Mouse (Mus musculus): ENCODE measurements at regions not wholly inside any gene's neighbourhood (a gene's known extent, or its start where the extent isn't known, plus 50 kb on each side); places are given as distances from the start of the nearest gene placed in this dataset.

DNA sequence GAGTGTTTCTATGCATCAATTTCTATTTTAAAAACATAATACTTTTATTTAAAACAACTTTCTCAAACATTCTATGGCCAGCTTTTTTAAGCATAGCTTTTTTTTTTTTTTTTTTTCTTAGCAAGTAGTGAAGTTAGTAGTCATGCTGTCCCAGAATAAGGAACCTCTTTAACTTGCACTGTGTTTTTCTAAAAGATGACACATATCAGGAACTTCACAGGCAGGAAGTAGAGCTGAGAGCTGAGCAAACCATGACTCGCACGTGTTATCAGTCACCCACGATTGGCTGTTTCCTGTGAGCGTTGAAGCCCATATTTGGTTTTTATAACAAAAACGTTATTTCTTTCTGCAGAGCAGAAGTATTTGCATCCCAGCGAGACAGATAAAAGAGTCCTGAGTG is 287.9 kb upstream of the Ube2e3 start:
- Histone ChIP-seq H3K9ac (replicated peaks; ENCODE audit: low read depth) (no peak overlapping the region), H3K9me3 (ENCODE audit: low read length) (no peaks in the 10 kb centered on the region), H3K27me3 (replicated peaks; ENCODE audit: insufficient read depth, low read length) (no peaks in the 10 kb centered on the region), H3K4me2 (replicated peaks; ENCODE audit: low read depth, low read length) (no peak overlapping the region), H3K4me1 (ENCODE audit: insufficient read depth, low read depth, low read length) (no peaks in the 10 kb centered on the region), H3K4me3 (ENCODE audit: low read depth, low read length) (no peak overlapping the region), H3K27ac (ENCODE audit: low read length) (no peak overlapping the region), H3K36me3 (ENCODE audit: insufficient read depth, low read length) (no peaks in the 10 kb centered on the region)
- DNase-seq (ENCODE audit: low spot score) (peak; percentile 6), ATAC-seq (no peak)
- TF ChIP-seq EP300 (IDR thresholded peaks at IDR 0.05) (no peak), CTCF (IDR thresholded peaks at IDR 0.05) (no peak)
- WGBS: 4% methylated on average over 6 of the region's 6 CpGs

GRCm38 (mm10) chr2:78572492-78572891 is 295.4 kb upstream of the Ube2e3 start:
- Histone ChIP-seq H3K4me2 (replicated peaks; ENCODE audit: low read depth, low read length) (no peak overlapping the region), H3K4me1 (ENCODE audit: insufficient read depth, low read depth, low read length) (no peaks in the 10 kb centered on the region), H3K4me3 (ENCODE audit: low read depth, low read length) (no peak overlapping the region), H3K9me3 (ENCODE audit: low read length) (no peaks in the 10 kb centered on the region), H3K9ac (replicated peaks; ENCODE audit: low read depth) (no peak overlapping the region), H3K36me3 (ENCODE audit: insufficient read depth, low read length) (no peaks in the 10 kb centered on the region), H3K27ac (ENCODE audit: low read length) (no peak overlapping the region), H3K27me3 (replicated peaks; ENCODE audit: insufficient read depth, low read length) (no peaks in the 10 kb centered on the region)
- TF ChIP-seq CTCF (IDR thresholded peaks at IDR 0.05): no peak
- TF ChIP-seq EP300 (IDR thresholded peaks at IDR 0.05): no peak
- WGBS: 47% methylated on average over 3 of the region's 3 CpGs
- DNase-seq (ENCODE audit: low spot score) (no peak), ATAC-seq (no peak)

DNA sequence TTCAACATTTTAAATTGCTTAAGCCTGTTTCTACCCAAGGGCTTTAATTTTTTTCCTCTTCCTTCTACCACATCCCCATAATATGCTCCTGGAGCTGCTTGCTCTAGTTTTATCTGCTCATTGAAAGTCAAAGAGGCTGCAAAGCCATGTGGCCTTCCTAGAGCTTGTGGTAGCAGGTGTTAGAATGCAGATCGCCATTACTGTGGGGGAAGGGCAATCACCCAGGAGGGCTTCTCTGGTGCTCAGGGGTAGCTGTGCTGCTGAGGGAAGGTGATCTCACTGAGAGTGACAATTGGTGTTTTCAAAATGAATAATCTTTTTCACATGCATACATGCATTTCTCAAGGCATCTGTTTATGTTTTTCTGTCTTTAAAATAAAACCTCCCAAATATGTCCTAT is 309.8 kb upstream of the Ube2e3 start:
- Histone ChIP-seq H3K4me2 (replicated peaks; ENCODE audit: low read depth, low read length) (no peak overlapping the region), H3K9ac (replicated peaks; ENCODE audit: low read depth) (no peak overlapping the region), H3K4me1 (ENCODE audit: insufficient read depth, low read depth, low read length) (no peaks in the 10 kb centered on the region), H3K27me3 (replicated peaks; ENCODE audit: insufficient read depth, low read length) (no peaks in the 10 kb centered on the region), H3K9me3 (ENCODE audit: low read length) (no peaks in the 10 kb centered on the region), H3K4me3 (ENCODE audit: low read depth, low read length) (no peak overlapping the region), H3K36me3 (ENCODE audit: insufficient read depth, low read length) (no peaks in the 10 kb centered on the region), H3K27ac (ENCODE audit: low read length) (no peak overlapping the region)
- ATAC-seq (no peak), DNase-seq (ENCODE audit: low spot score) (no peak)
- TF ChIP-seq CTCF (IDR thresholded peaks at IDR 0.05): no peak
- no peak for TF ChIP-seq EP300 (IDR thresholded peaks at IDR 0.05)
- WGBS: 48% methylated on average over 1 of the region's 1 CpGs

DNA sequence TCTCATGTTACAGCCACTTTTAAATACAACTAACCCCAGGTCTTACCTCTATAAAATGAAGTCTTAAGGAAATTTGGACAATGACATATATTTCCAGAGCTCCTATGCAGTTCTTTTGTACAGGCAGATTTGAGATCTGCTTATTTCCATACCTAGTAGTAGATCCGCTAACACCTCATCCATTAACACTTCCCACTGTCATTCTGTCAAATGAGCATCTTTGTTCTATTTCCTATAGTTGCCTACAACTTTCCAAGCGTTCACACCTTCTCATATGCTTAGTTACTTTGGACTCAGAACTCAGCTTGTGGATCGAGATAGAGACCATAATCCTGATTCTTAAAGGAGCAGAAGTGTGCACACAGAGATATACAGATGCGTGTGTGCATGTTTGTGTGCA is 316.8 kb upstream of the Ube2e3 start:
- no peak for TF ChIP-seq EP300 (IDR thresholded peaks at IDR 0.05)
- no peak for TF ChIP-seq CTCF (IDR thresholded peaks at IDR 0.05)
- 83% methylated on average over 4 of the region's 4 CpGs for WGBS

DNA sequence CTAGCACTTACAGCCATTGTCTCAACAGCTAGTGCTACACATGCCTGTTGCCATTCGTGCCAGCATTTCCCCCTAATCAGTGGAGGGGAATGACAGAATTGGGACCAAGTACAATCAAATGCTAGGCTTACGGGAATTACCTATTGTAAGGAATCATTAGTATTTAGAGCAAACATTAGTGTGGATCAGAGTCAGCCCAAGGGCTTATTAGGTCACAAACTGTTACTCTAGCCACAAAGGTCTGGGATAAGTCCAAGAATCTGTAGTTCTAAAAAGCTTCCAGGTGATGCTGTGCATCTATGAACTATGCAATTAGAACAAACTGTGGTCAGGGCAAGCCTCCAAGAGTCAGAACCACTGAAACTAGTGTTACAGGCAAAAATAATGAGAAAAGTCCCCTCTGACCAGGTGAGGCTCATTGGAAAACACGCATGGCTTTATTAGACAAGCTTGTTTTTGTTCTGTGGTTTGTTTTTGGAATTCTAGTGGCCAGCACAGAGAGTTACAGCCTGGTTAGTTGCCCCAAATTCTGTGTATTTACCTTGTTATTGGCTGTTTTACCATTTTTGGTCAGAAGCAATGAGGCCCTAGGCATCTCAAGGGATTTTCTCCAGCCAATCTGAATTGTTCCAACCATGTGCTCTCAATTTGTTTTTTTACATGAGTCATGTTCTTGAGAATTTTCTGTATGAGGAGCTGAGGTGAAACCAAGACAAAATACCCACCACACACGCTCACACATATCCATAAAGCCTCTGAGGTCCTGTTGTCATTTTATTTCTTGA is 319.0 kb upstream of the Ube2e3 start:
- no peaks in the 10 kb centered on the region for H3K9me3 ChIP-seq (ENCODE audit: low read length)
- no peak for DNase-seq (ENCODE audit: low spot score)
- no peak overlapping the region for H3K4me2 ChIP-seq (replicated peaks; ENCODE audit: low read depth, low read length)
- H3K4me3 ChIP-seq (ENCODE audit: low read depth, low read length): no peak overlapping the region
- no peak overlapping the region for H3K9ac ChIP-seq (replicated peaks; ENCODE audit: low read depth)
- H3K36me3 ChIP-seq (ENCODE audit: insufficient read depth, low read length): no peaks in the 10 kb centered on the region
- 83% methylated on average over 4 of the region's 4 CpGs for WGBS
- no peaks in the 10 kb centered on the region for H3K27me3 ChIP-seq (replicated peaks; ENCODE audit: insufficient read depth, low read length)
- H3K27ac ChIP-seq (ENCODE audit: low read length): no peak overlapping the region
- H3K4me1 ChIP-seq (ENCODE audit: insufficient read depth, low read depth, low read length): no peaks in the 10 kb centered on the region
- TF ChIP-seq EP300 (IDR thresholded peaks at IDR 0.05): no peak
- TF ChIP-seq CTCF (IDR thresholded peaks at IDR 0.05): no peak
- no peak for ATAC-seq

More for the DNA sequence above, 316.8 kb upstream of the Ube2e3 start:
- H3K27me3 ChIP-seq (replicated peaks; ENCODE audit: insufficient read depth, low read length): no peaks in the 10 kb centered on the region
- no peak overlapping the region for H3K9ac ChIP-seq (replicated peaks; ENCODE audit: low read depth)
- ATAC-seq (no peak), DNase-seq (ENCODE audit: low spot score) (no peak)
- H3K9me3 ChIP-seq (ENCODE audit: low read length): no peaks in the 10 kb centered on the region
- H3K4me1 ChIP-seq (ENCODE audit: insufficient read depth, low read depth, low read length): no peaks in the 10 kb centered on the region
- no peak overlapping the region for H3K4me3 ChIP-seq (ENCODE audit: low read depth, low read length)
- no peak overlapping the region for H3K27ac ChIP-seq (ENCODE audit: low read length)
- no peaks in the 10 kb centered on the region for H3K36me3 ChIP-seq (ENCODE audit: insufficient read depth, low read length)
- H3K4me2 ChIP-seq (replicated peaks; ENCODE audit: low read depth, low read length): no peak overlapping the region

- ATAC-seq: no peak
- Histone ChIP-seq H3K9ac (replicated peaks; ENCODE audit: low read depth) (no peak overlapping the region), H3K9me3 (ENCODE audit: low read length) (no peaks in the 10 kb centered on the region), H3K36me3 (ENCODE audit: insufficient read depth, low read length) (no peaks in the 10 kb centered on the region), H3K27me3 (replicated peaks; ENCODE audit: insufficient read depth, low read length) (no peaks in the 10 kb centered on the region), H3K4me1 (ENCODE audit: insufficient read depth, low read depth, low read length) (no peaks in the 10 kb centered on the region), H3K4me2 (replicated peaks; ENCODE audit: low read depth, low read length) (no peak overlapping the region), H3K27ac (ENCODE audit: low read length) (no peak overlapping the region), H3K4me3 (ENCODE audit: low read depth, low read length) (no peak overlapping the region)
- 74% methylated on average over 4 of the region's 4 CpGs for WGBS
- TF ChIP-seq EP300 (IDR thresholded peaks at IDR 0.05) (no peak), CTCF (IDR thresholded peaks at IDR 0.05) (no peak)
- peak; percentile 16 for DNase-seq (ENCODE audit: low spot score)
Observed at GRCm38 (mm10) chr2:78547286-78547685, 320.6 kb upstream of the Ube2e3 start.

Data from lung, postnatal 0 days (tissue).